Mouse (Mus musculus) lung, adult 2 months (tissue): ENCODE measurements around the gene Cir1.

Experiments used
- CTCF ChIP-seq: fragments of 200-500 bp; IDR thresholded peaks from 2 replicates; pipeline ENCODE4 v1.5.1; 2011; ENCODE audit warnings: mild to moderate bottlenecking, low read length, control low read depth; ENCODE audit not compliant: insufficient read depth
- POLR2A ChIP-seq: fragments of 200-500 bp; IDR thresholded peaks from 2 replicates; pipeline ENCODE4 v1.6.1; 2011; ENCODE audit warnings: low read depth, mild to moderate bottlenecking, control low read depth, low read length, borderline replicate concordance; ENCODE audit errors: extremely low read depth

- TF ChIP-seq POLR2A (no peak), CTCF (no peak)
These were observed 44.2 kb downstream of the Cir1 start for GRCm38 (mm10) chr2:73268281-73268680.
